Mouse (Mus musculus): Measurements from ENCODE around the gene Olfm4. TPM values are rescaled to one million over a fixed set of nuclear protein-coding genes. Genes with fewer than 3 reads are reported as not detected.

Olfm4 gene
- polyA plus RNA-seq (2014; fragmentation: Nextera tagmentation; extraction: Ambion mirVana) = 1.2 TPM in 2 replicates

- DNase-seq (ENCODE audit: low spot score) = no peak
- Histone ChIP-seq H3K27ac (no peak within 1 kb of the TSS), H3K4me2 (replicated peaks) (no peak within 1 kb of the TSS), H3K36me3 (replicated peaks; ENCODE audit: control insufficient read depth, insufficient read depth) (no peaks in the 10 kb centered on the region), H3K4me1 (replicated peaks; ENCODE audit: control insufficient read depth, insufficient read depth, low read length) (no peaks in the 10 kb centered on the region), H3K9ac (no peak within 1 kb of the TSS), H3K27me3 (ENCODE audit: control insufficient read depth, insufficient read depth, low read length) (no peaks in the 10 kb centered on the region), H3K4me3 (replicated peaks; ENCODE audit: low read length) (no peak within 1 kb of the TSS), H3K9me3 (ENCODE audit: control insufficient read depth, low read length) (no peaks in the 10 kb centered on the region)
- 73% methylated on average over 2 of the region's 2 CpGs for WGBS
- ATAC-seq (ENCODE audit: low FRiP score) = no peak
These were observed at the start of gene Olfm4 for GRCm38 (mm10) chr14:79983781-79984180. Gene Olfm4, plus strand, starts transcription at chr14:79984081.

DNA sequence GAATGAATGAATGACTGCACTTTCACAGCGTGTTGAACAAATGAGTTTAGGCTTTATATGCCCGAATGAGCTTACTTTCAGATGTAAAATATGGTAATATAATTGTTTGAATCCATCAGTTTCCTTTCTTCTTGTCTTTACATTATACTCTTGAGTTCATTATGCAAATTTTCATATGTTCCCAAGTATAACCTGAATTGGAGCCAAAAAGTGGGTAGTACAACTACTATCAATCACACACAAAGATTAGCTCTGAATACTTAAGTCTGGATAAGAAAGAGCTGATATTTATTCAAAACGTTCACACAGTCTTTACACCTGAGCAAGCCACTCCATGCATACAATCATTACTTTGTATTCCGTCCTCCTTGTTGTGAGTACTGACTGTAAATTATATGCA, 49.5 kb upstream of the Olfm4 start:
- ATAC-seq (ENCODE audit: low FRiP score) (no peak), DNase-seq (ENCODE audit: low spot score) (no peak)
- no peak overlapping the region for H3K27ac ChIP-seq
- H3K9me3 ChIP-seq (ENCODE audit: control insufficient read depth, low read length) = no peaks in the 10 kb centered on the region
- no peak overlapping the region for H3K4me2 ChIP-seq (replicated peaks)
- no peaks in the 10 kb centered on the region for H3K27me3 ChIP-seq (ENCODE audit: control insufficient read depth, insufficient read depth, low read length)
- no peaks in the 10 kb centered on the region for H3K4me1 ChIP-seq (replicated peaks; ENCODE audit: control insufficient read depth, insufficient read depth, low read length)
- H3K4me3 ChIP-seq (replicated peaks; ENCODE audit: low read length) = no peak overlapping the region
- H3K36me3 ChIP-seq (replicated peaks; ENCODE audit: control insufficient read depth, insufficient read depth) = no peaks in the 10 kb centered on the region
- 63% methylated on average over 4 of the region's 4 CpGs for WGBS
- no peak overlapping the region for H3K9ac ChIP-seq

DNA sequence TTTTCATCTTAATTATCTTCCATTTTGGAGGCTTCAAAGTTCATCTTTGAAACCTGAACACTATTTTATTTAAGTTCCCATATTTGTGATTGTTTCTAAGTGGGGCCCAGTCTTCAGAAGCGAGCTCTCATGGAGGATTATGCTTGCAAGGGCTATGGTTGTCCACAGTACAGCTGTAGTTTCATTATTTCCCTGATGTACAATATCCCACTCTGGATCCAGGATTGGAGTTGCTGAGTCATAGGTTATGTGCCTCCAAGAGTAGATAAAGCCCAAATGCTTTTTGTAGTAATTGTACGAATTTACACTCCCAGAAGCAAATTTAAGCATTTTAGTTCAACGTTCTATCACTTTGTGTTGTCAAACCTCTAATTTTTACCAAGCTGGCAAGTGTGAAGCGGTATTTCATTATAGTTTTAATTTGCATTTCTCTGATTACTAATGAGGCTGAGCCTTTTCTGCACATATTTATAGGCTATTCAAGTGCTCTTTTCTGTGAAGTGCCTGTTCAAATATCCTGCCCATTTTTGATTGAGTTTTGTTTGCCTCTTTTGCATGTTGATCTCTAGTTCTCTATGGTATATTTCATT, 46.9 kb upstream of the Olfm4 start:
- no peak overlapping the region for H3K4me3 ChIP-seq (replicated peaks; ENCODE audit: low read length)
- no peaks in the 10 kb centered on the region for H3K4me1 ChIP-seq (replicated peaks; ENCODE audit: control insufficient read depth, insufficient read depth, low read length)
- no peaks in the 10 kb centered on the region for H3K36me3 ChIP-seq (replicated peaks; ENCODE audit: control insufficient read depth, insufficient read depth)
- DNase-seq (ENCODE audit: low spot score) (no peak), ATAC-seq (ENCODE audit: low FRiP score) (no peak)
- no peaks in the 10 kb centered on the region for H3K9me3 ChIP-seq (ENCODE audit: control insufficient read depth, low read length)
- H3K27me3 ChIP-seq (ENCODE audit: control insufficient read depth, insufficient read depth, low read length) = no peaks in the 10 kb centered on the region
- H3K9ac ChIP-seq = no peak overlapping the region
- 68% methylated on average over 4 of the region's 4 CpGs for WGBS
- H3K27ac ChIP-seq = no peak overlapping the region
- H3K4me2 ChIP-seq (replicated peaks) = no peak overlapping the region

DNA sequence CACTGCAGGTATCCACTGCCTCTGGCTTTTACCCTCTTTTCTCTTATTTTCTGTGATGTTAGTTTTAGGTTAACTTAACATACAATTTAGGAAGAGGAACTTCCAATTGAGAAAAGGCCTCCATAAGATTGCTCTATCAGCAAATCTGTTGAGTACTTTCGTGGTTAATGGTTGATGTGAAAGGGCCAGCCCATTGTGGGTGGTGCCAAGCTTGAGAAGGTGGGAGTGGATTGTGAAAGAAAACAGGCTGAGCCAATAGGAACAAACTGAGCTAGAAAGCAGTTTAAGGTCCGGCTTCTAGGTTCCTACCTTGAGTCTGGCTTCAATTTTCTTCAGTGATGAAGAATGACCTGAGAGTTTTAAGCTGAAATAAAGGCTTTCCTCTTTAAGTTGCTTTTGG, 38.0 kb upstream of the Olfm4 start:
- 74% methylated on average over 2 of the region's 2 CpGs for whole genome bisulfite sequencing
- H3K9me3 ChIP-seq (ENCODE audit: control insufficient read depth, low read length) = no peaks in the 10 kb centered on the region
- no peak for ATAC-seq (ENCODE audit: low FRiP score)

GRCm38 (mm10) chr14:79955678-79956077, 28.2 kb upstream of the Olfm4 start:
- H3K36me3 ChIP-seq (replicated peaks; ENCODE audit: control insufficient read depth, insufficient read depth) = no peaks in the 10 kb centered on the region
- ATAC-seq (ENCODE audit: low FRiP score) (no peak), DNase-seq (ENCODE audit: low spot score) (no peak)
- 79% methylated on average over 3 of the region's 3 CpGs for WGBS
- H3K4me1 ChIP-seq (replicated peaks; ENCODE audit: control insufficient read depth, insufficient read depth, low read length) = no peaks in the 10 kb centered on the region
- no peak overlapping the region for H3K4me3 ChIP-seq (replicated peaks; ENCODE audit: low read length)
- H3K9ac ChIP-seq = no peak overlapping the region
- no peaks in the 10 kb centered on the region for H3K9me3 ChIP-seq (ENCODE audit: control insufficient read depth, low read length)
- H3K27me3 ChIP-seq (ENCODE audit: control insufficient read depth, insufficient read depth, low read length) = no peaks in the 10 kb centered on the region
- H3K4me2 ChIP-seq (replicated peaks) = no peak overlapping the region
- no peak overlapping the region for H3K27ac ChIP-seq

More for the DNA sequence above, 38.0 kb upstream of the Olfm4 start:
- Histone ChIP-seq H3K27me3 (ENCODE audit: control insufficient read depth, insufficient read depth, low read length) (no peaks in the 10 kb centered on the region), H3K4me2 (replicated peaks) (no peak overlapping the region), H3K36me3 (replicated peaks; ENCODE audit: control insufficient read depth, insufficient read depth) (no peaks in the 10 kb centered on the region), H3K4me3 (replicated peaks; ENCODE audit: low read length) (no peak overlapping the region), H3K4me1 (replicated peaks; ENCODE audit: control insufficient read depth, insufficient read depth, low read length) (no peaks in the 10 kb centered on the region), H3K27ac (no peak overlapping the region), H3K9ac (no peak overlapping the region)
- DNase-seq (ENCODE audit: low spot score) = no peak

- DNase-seq (ENCODE audit: low spot score) (no peak), ATAC-seq (ENCODE audit: low FRiP score) (no peak)
- Histone ChIP-seq H3K27me3 (ENCODE audit: control insufficient read depth, insufficient read depth, low read length) (no peaks in the 10 kb centered on the region), H3K27ac (no peak overlapping the region), H3K4me1 (replicated peaks; ENCODE audit: control insufficient read depth, insufficient read depth, low read length) (no peaks in the 10 kb centered on the region), H3K9ac (no peak overlapping the region), H3K9me3 (ENCODE audit: control insufficient read depth, low read length) (no peaks in the 10 kb centered on the region), H3K4me3 (replicated peaks; ENCODE audit: low read length) (no peak overlapping the region), H3K4me2 (replicated peaks) (no peak overlapping the region), H3K36me3 (replicated peaks; ENCODE audit: control insufficient read depth, insufficient read depth) (no peaks in the 10 kb centered on the region)
- WGBS = 81% methylated on average over 15 of the region's 15 CpGs
These were observed 25.9 kb upstream of the Olfm4 start for GRCm38 (mm10) chr14:79957789-79958487.

DNA sequence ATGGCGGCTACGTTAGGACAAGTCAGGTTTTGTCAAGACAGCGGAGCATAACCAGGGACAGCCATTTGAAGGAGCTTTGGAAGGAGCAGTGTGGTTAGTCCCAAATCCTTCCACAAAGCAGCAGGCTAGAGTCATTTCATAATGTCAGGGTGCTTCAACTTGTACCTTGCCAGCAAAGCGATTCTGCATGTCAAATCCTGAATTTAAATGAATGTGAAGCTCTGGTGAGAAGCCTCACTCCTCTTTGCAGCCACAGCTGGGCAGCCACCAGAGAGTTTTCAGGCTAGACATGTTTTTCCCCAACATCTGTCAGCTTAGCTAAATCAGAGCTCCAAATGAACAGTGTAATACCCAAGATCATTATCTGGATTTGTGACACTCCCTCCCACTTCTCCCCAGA, 22.7 kb upstream of the Olfm4 start:
- Histone ChIP-seq H3K4me1 (replicated peaks; ENCODE audit: control insufficient read depth, insufficient read depth, low read length) (no peaks in the 10 kb centered on the region), H3K4me3 (replicated peaks; ENCODE audit: low read length) (no peak overlapping the region), H3K27ac (peak overlapping the region; percentile 76), H3K36me3 (replicated peaks; ENCODE audit: control insufficient read depth, insufficient read depth) (no peaks in the 10 kb centered on the region), H3K4me2 (replicated peaks) (no peak overlapping the region), H3K27me3 (ENCODE audit: control insufficient read depth, insufficient read depth, low read length) (no peaks in the 10 kb centered on the region), H3K9me3 (ENCODE audit: control insufficient read depth, low read length) (no peaks in the 10 kb centered on the region), H3K9ac (no peak overlapping the region)
- 61% methylated on average over 4 of the region's 4 CpGs for WGBS
- DNase-seq (ENCODE audit: low spot score) (peak; percentile 55), ATAC-seq (ENCODE audit: low FRiP score) (0 out of 2 replicates have a peak, but pooled peaks have one; percentile 49)

DNA sequence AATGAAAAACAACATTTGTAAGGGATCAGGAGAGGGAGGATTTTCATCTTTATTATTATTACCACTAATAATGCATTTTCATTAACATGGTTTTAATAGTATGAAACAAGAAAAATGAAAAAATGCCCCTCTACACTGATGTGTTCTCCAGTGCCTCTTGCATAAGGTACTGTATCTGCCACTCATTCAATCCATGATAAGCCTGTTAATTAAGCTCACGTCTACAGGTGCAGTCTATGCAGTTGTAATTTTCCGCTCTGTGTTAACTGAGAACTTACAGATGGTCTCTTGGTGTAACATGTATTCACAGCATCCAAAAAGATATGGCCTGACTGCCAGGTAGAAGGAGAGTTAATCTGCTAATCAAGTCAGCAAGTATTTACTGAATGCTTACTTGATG, 22.3 kb upstream of the Olfm4 start:
- 70% methylated on average over 2 of the region's 2 CpGs for WGBS
- no peak for DNase-seq (ENCODE audit: low spot score)
- Histone ChIP-seq H3K4me1 (replicated peaks; ENCODE audit: control insufficient read depth, insufficient read depth, low read length) (no peaks in the 10 kb centered on the region), H3K4me3 (replicated peaks; ENCODE audit: low read length) (no peak overlapping the region), H3K27me3 (ENCODE audit: control insufficient read depth, insufficient read depth, low read length) (no peaks in the 10 kb centered on the region), H3K4me2 (replicated peaks) (no peak overlapping the region), H3K9me3 (ENCODE audit: control insufficient read depth, low read length) (no peaks in the 10 kb centered on the region), H3K36me3 (replicated peaks; ENCODE audit: control insufficient read depth, insufficient read depth) (no peaks in the 10 kb centered on the region), H3K9ac (no peak overlapping the region), H3K27ac (peak overlapping the region; percentile 76; the same call in 1 of the 2 replicates)
- ATAC-seq (ENCODE audit: low FRiP score) = 0 out of 2 replicates have a peak, but pooled peaks have one; percentile 47

DNA sequence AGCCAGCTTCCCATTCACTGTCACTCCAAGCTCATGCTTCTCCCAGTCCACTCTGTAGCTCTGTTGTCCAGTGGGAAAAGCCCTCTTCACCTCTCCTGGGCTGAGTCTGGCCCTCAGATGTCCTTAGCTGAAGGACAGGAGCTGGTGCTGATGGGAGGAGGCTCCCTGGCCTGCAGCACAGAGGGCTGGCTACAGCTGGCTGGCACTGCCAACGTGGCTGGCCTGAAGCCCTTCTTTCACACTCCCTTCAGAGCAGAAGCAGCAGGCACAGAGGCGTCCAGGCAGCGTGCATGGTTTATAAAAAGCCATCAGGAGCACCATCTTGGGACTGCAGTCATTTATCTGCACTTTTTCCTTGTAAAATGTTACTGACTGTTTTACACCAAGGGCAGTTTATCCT, 13.7 kb upstream of the Olfm4 start:
- H3K27ac ChIP-seq = no peak overlapping the region

More for the DNA sequence above, 13.7 kb upstream of the Olfm4 start:
- Histone ChIP-seq H3K4me2 (replicated peaks) (no peak overlapping the region), H3K9ac (no peak overlapping the region), H3K36me3 (replicated peaks; ENCODE audit: control insufficient read depth, insufficient read depth) (no peaks in the 10 kb centered on the region), H3K4me1 (replicated peaks; ENCODE audit: control insufficient read depth, insufficient read depth, low read length) (0 out of 2 replicates have a peak, but pooled peaks cover 3% of the 10 kb centered on the region), H3K27me3 (ENCODE audit: control insufficient read depth, insufficient read depth, low read length) (no peaks in the 10 kb centered on the region), H3K9me3 (ENCODE audit: control insufficient read depth, low read length) (peaks cover 5% of the 10 kb centered on the region; the same call in 1 of the 2 replicates), H3K4me3 (replicated peaks; ENCODE audit: low read length) (no peak overlapping the region)
- no peak for DNase-seq (ENCODE audit: low spot score)
- 60% methylated on average over 3 of the region's 3 CpGs for WGBS
- peak; percentile 31; the same call in 1 of the 2 replicates for ATAC-seq (ENCODE audit: low FRiP score)

Measured in hindbrain, embryonic 14.5 days (tissue).